Mouse (Mus musculus): ENCODE measurements around the gene Xpo5.

DNA sequence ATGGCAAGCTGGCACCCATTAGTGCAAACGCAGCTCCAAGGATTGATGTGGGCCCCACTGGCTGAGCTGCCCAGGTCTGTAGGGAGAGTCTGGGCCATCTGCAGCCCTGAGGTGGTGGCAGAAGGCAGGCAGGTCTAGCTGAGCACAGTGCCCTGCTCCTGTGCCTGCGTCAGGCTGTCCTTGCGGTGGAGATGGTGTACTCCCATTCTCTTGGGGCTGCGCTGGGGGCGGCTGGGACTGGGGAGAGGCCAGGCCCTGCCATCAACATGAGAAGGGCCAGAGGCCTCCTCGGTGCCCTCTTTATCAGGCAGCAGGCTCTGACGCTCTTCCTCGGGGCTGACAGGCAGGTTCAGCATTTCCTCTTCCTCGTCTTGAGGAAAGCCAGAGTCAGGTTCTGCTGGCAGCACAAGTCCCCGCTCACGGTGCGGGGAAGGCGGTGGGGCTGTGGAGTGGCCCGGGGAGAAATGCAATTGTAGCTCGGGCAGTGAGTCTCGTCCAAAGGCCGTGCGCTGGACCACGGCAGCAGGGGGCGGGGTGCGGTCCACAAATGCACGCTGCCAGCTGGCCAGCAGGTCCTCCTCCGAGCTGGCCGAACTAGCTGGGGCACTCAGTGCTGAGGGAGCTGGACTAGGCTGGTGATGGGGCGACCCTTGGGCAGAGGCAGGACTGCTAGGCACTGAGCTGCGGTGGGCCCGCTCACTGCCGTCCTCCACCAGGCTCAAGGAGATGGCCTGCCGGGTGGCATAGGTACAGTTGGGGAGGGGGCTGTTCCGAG lies 55.9 kb downstream of the Xpo5 start:
- TF ChIP-seq GATA1 (IDR thresholded peaks at IDR 0.05; ENCODE audit: low read length) (no peak), TAL1 (IDR thresholded peaks at IDR 0.05; ENCODE audit: low read length) (no peak)

All from erythroblast, embryonic 14.5 days (primary cell).